In the genomic region with DNA sequence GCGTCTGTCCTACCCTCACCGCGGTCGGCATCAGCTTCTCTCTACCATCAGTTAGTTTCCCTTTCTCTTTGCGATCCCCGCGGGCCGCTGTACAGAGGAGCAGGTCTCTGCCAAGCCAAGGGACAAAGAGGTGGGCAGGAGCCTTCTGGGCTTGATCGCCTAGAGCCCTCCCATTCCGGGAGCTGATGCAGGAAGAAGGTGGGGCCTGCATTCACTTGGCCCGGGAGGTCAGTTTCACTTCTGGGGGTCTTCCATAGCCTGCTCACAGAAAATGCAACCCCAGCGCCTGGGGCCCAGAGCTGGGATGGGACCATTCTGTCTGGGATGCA, we compare ENCODE assay signal across 8 mouse cellular contexts. TPM values are rescaled to one million over a fixed set of nuclear protein-coding genes. Genes with fewer than 3 reads are reported as not detected.
DNase-seq lines count a peak whose midpoint lies in the region; ATAC-seq and TF ChIP-seq lines count a peak whose summit lies in the region.

No protein-coding gene starts in this region.

- no peak for TF ChIP-seq POLR2A in liver, adult 2 months (IDR thresholded peaks at IDR 0.05; ENCODE audit: extremely low read depth, insufficient read depth, low read length)

- H3K9me3 ChIP-seq in hindbrain, embryonic 15.5 days = no peaks in the 10 kb centered on the region
- H3K9me3 ChIP-seq in midbrain, embryonic 16.5 days (replicated peaks; ENCODE audit: control insufficient read depth, low read length, poor library complexity, severe bottlenecking) = no peaks in the 10 kb centered on the region
- H3K9me3 ChIP-seq in stomach, postnatal 0 days (ENCODE audit: control insufficient read depth, low read length) = no peaks in the 10 kb centered on the region

- intact Hi-C loops in gastrocnemius, adult 2 months (cut with DNase I) = no loop called here

- TF ChIP-seq EP300 in stomach, postnatal 0 days (optimal IDR thresholded peaks at IDR 0.05) = no peak

- ATAC-seq in frontal cortex, adult (ENCODE audit: low TSS enrichment) = peak; percentile 47; the same call in 1 of the 2 replicates
- peak; percentile 51; the same call in 1 of the 2 replicates for ATAC-seq in hindbrain, embryonic 15.5 days (ENCODE audit: low FRiP score, low read depth)
- no peak for ATAC-seq in midbrain, embryonic 16.5 days
- peak; percentile 79 for ATAC-seq in stomach, postnatal 0 days (ENCODE audit: low FRiP score, low TSS enrichment)

- no peak overlapping the region for H3K9ac ChIP-seq in hindbrain, embryonic 15.5 days
- peak overlapping the region; percentile 56 for H3K9ac ChIP-seq in liver, adult 2 months (ENCODE audit: low read depth, low read length)
- peak overlapping the region; percentile 52; the same call in 1 of the 2 replicates for H3K9ac ChIP-seq in midbrain, embryonic 16.5 days (ENCODE audit: low read depth, low read length)
- peak overlapping the region; percentile 61 for H3K9ac ChIP-seq in stomach, postnatal 0 days (ENCODE audit: low read length)

- WGBS in hindbrain, embryonic 15.5 days = 1% methylated on average over 12 of the region's 12 CpGs
- 4% methylated on average over 12 of the region's 12 CpGs for WGBS in liver, adult 2 months
- 1% methylated on average over 12 of the region's 12 CpGs for WGBS in midbrain, embryonic 16.5 days
- 6% methylated on average over 12 of the region's 12 CpGs for WGBS in stomach, postnatal 0 days

- peak overlapping the region; percentile 91 for H3K27ac ChIP-seq in brown adipose tissue, adult 24 weeks (replicated peaks; ENCODE audit: low read depth, low read length)
- H3K27ac ChIP-seq in gastrocnemius, adult 2 months = peak overlapping the region; percentile 88
- H3K27ac ChIP-seq in hindbrain, embryonic 15.5 days (replicated peaks) = no peak overlapping the region
- H3K27ac ChIP-seq in liver, adult 2 months (replicated peaks; ENCODE audit: insufficient read depth, low read depth, low read length) = peak overlapping the region; percentile 47
- H3K27ac ChIP-seq in midbrain, embryonic 16.5 days (ENCODE audit: low read length) = no peak overlapping the region
- H3K27ac ChIP-seq in stomach, postnatal 0 days (replicated peaks) = peak overlapping the region; percentile 83

- H3K27me3 ChIP-seq in hindbrain, embryonic 15.5 days = peaks cover 6% of the 10 kb centered on the region; the same call in 1 of the 2 replicates
- no peaks in the 10 kb centered on the region for H3K27me3 ChIP-seq in liver, adult 2 months (ENCODE audit: control insufficient read depth, insufficient read depth, low read length)
- H3K27me3 ChIP-seq in midbrain, embryonic 16.5 days (ENCODE audit: control insufficient read depth, insufficient read depth, low read depth, low read length) = no peaks in the 10 kb centered on the region
- H3K27me3 ChIP-seq in stomach, postnatal 0 days (ENCODE audit: control insufficient read depth, insufficient read depth, low read length) = no peaks in the 10 kb centered on the region

- H3K79me2 ChIP-seq in liver, adult 2 months (ENCODE audit: control insufficient read depth, insufficient read depth, low read length) = no peaks in the 10 kb centered on the region

- no peaks in the 10 kb centered on the region for H3K36me3 ChIP-seq in hindbrain, embryonic 15.5 days
- H3K36me3 ChIP-seq in liver, adult 2 months (ENCODE audit: control insufficient read depth, insufficient read depth, low read length) = no peaks in the 10 kb centered on the region
- H3K36me3 ChIP-seq in midbrain, embryonic 16.5 days (ENCODE audit: control insufficient read depth, insufficient read depth, low read length) = no peaks in the 10 kb centered on the region
- H3K36me3 ChIP-seq in stomach, postnatal 0 days (ENCODE audit: control insufficient read depth, insufficient read depth, low read length) = no peaks in the 10 kb centered on the region; the same call in 1 of the 2 replicates

- peak overlapping the region; percentile 54 for H3K4me2 ChIP-seq in hindbrain, embryonic 15.5 days
- H3K4me2 ChIP-seq in midbrain, embryonic 16.5 days (ENCODE audit: low read length) = peak overlapping the region; percentile 50
- peak overlapping the region; percentile 84 for H3K4me2 ChIP-seq in stomach, postnatal 0 days (replicated peaks; ENCODE audit: low read depth)

- no peak for DNase-seq in frontal cortex, postnatal 36 days (ENCODE audit: low spot score in 2 of 2)
- peak; percentile 79 for DNase-seq in gastrocnemius, adult 2 months
- peak; percentile 32 for DNase-seq in liver, adult 2 months (ENCODE audit: extremely low read depth, low read depth, low spot score)
- peak; percentile 78 for DNase-seq in stomach, postnatal 0 days (ENCODE audit: low spot score)

- H3K4me3 ChIP-seq in brown adipose tissue, adult 24 weeks (ENCODE audit: insufficient read depth, low read depth, low read length) = peak overlapping the region; percentile 77
- H3K4me3 ChIP-seq in gastrocnemius, adult 2 months = peak overlapping the region; percentile 83
- H3K4me3 ChIP-seq in hindbrain, embryonic 15.5 days = peak overlapping the region; percentile 29
- H3K4me3 ChIP-seq in liver, adult 2 months (ENCODE audit: insufficient read depth, low read depth, low read length) = peak overlapping the region; percentile 71
- peak overlapping the region; percentile 27 for H3K4me3 ChIP-seq in midbrain, embryonic 16.5 days (ENCODE audit: low read depth, low read length)
- peak overlapping the region; percentile 54 for H3K4me3 ChIP-seq in stomach, postnatal 0 days (ENCODE audit: low read depth, low read length)

- TF ChIP-seq CTCF in gastrocnemius, adult 2 months (IDR thresholded peaks at IDR 0.05) = no peak
- TF ChIP-seq CTCF in liver, adult 2 months (IDR thresholded peaks at IDR 0.05; ENCODE audit: low read depth, low read length) = no peak
- no peak for TF ChIP-seq CTCF in stomach, postnatal 0 days (IDR thresholded peaks at IDR 0.05; ENCODE audit: low read depth)

- peaks cover 13% of the 10 kb centered on the region for H3K4me1 ChIP-seq in brown adipose tissue, adult 24 weeks (ENCODE audit: control insufficient read depth, insufficient read depth, insufficient read length, low read length)
- H3K4me1 ChIP-seq in hindbrain, embryonic 15.5 days (replicated peaks) = peaks cover 9% of the 10 kb centered on the region
- no peaks in the 10 kb centered on the region; the same call in none of the 2 replicates for H3K4me1 ChIP-seq in liver, adult 2 months (ENCODE audit: control insufficient read depth, insufficient read depth, low read length)
- peaks cover 6% of the 10 kb centered on the region; the same call in 1 of the 2 replicates for H3K4me1 ChIP-seq in midbrain, embryonic 16.5 days (ENCODE audit: control insufficient read depth, insufficient read depth, low read length)
- H3K4me1 ChIP-seq in stomach, postnatal 0 days (replicated peaks; ENCODE audit: control insufficient read depth, insufficient read depth) = no peaks in the 10 kb centered on the region

RNA-seq across cellular contexts. Expression of a gene that starts 0.7 kb away (rescaled TPM):
- 5.3 and 7.4 TPM in 2 replicates for polyA plus RNA-seq in brown adipose tissue, adult 24 weeks (2012; ENCODE audit: insufficient read depth, insufficient read length, missing spikeins)
- 1 to 10 TPM; 2.4 to 2.6 TPM for total RNA-seq in gastrocnemius, adult 2 months (2021)
- 4.3 and 5.7 TPM in 2 replicates for polyA plus RNA-seq in hindbrain, embryonic 15.5 days (2015; fragmentation: Nextera tagmentation; extraction: Ambion mirVana)
- 2.6 and 3.6 TPM in 2 replicates for total RNA-seq in liver, adult 2 months (2014; rRNA removed)
- 1.5 and 2.4 TPM in 2 replicates for polyA plus RNA-seq in liver, adult 2 months (2012; rRNA removed)
- 3.8 and 4.2 TPM in 2 replicates for polyA plus RNA-seq in midbrain, embryonic 16.5 days (2015; fragmentation: Nextera tagmentation; extraction: Ambion mirVana)
- 18.2 and 18.5 TPM in 2 replicates for polyA plus RNA-seq in stomach, postnatal 0 days (2015; fragmentation: Nextera tagmentation; extraction: Ambion mirVana)

RNA-seq across cellular contexts. Expression of a gene that starts 57.7 kb away (rescaled TPM):
- 3.9 and 7.3 TPM in 2 replicates for polyA plus RNA-seq in brown adipose tissue, adult 24 weeks (2012; ENCODE audit: insufficient read depth, insufficient read length, missing spikeins)
- total RNA-seq in gastrocnemius, adult 2 months (2021) = 10 to 100 TPM in 1 of 2 experiments, 1 to 10 TPM in 1; 8.4 to 12.6 TPM
- polyA plus RNA-seq in hindbrain, embryonic 15.5 days (2015; fragmentation: Nextera tagmentation; extraction: Ambion mirVana) = 60.8 and 64.5 TPM in 2 replicates
- 1.2 and 1.8 TPM in 2 replicates for total RNA-seq in liver, adult 2 months (2014; rRNA removed)
- 2.9 and 3.7 TPM in 2 replicates for polyA plus RNA-seq in liver, adult 2 months (2012; rRNA removed)
- 73.2 and 73.7 TPM in 2 replicates for polyA plus RNA-seq in midbrain, embryonic 16.5 days (2015; fragmentation: Nextera tagmentation; extraction: Ambion mirVana)
- 33.3 and 34.8 TPM in 2 replicates for polyA plus RNA-seq in stomach, postnatal 0 days (2015; fragmentation: Nextera tagmentation; extraction: Ambion mirVana)

RNA-seq across cellular contexts. Expression of a gene that starts 58.1 kb away (rescaled TPM):
- not detected in 2 replicates for polyA plus RNA-seq in brown adipose tissue, adult 24 weeks (2012; ENCODE audit: insufficient read depth, insufficient read length, missing spikeins)
- under 1 TPM; 0.22 to 0.38 TPM for total RNA-seq in gastrocnemius, adult 2 months (2021)
- polyA plus RNA-seq in hindbrain, embryonic 15.5 days (2015; fragmentation: Nextera tagmentation; extraction: Ambion mirVana) = 0.44 TPM in 1 of 2 replicates, not detected in the other
- not detected in 2 replicates for total RNA-seq in liver, adult 2 months (2014; rRNA removed)
- polyA plus RNA-seq in liver, adult 2 months (2012; rRNA removed) = 0.26 TPM in 1 of 2 replicates, not detected in the other
- polyA plus RNA-seq in midbrain, embryonic 16.5 days (2015; fragmentation: Nextera tagmentation; extraction: Ambion mirVana) = 0.74 and 1.3 TPM in 2 replicates
- 0.81 TPM in 1 of 2 replicates, not detected in the other for polyA plus RNA-seq in stomach, postnatal 0 days (2015; fragmentation: Nextera tagmentation; extraction: Ambion mirVana)

Comparison
In these comparisons a context has a peak if more than half of its experiments do, and no peak if none do; other contexts are left out.
1. DNase-seq: peak in gastrocnemius, adult 2 months (single experiment), liver, adult 2 months (single experiment) and stomach, postnatal 0 days (single experiment); none in frontal cortex, postnatal 36 days (0 of 2).
2. H3K27ac ChIP-seq: peak in brown adipose tissue, adult 24 weeks (single experiment), gastrocnemius, adult 2 months (single experiment), liver, adult 2 months (single experiment) and stomach, postnatal 0 days (single experiment); none in hindbrain, embryonic 15.5 days (single experiment) and midbrain, embryonic 16.5 days (single experiment).
3. H3K4me3 ChIP-seq: peak in every context shown above with its lines; median percentile 83 in gastrocnemius, adult 2 months; 77 in brown adipose tissue, adult 24 weeks; 71 in liver, adult 2 months; 54 in stomach, postnatal 0 days; 29 in hindbrain, embryonic 15.5 days; 27 in midbrain, embryonic 16.5 days.
4. Peak in every context shown above with its lines, with median percentiles within 50 percentile points of each other: H3K4me2 ChIP-seq.